Mouse (Mus musculus) left cerebral cortex, postnatal 14 days (tissue): ENCODE data around the gene Kpna4. TPM values are rescaled to one million over a fixed set of nuclear protein-coding genes. Genes with fewer than 3 reads are reported as not detected.

Source experiments
- DNase-seq, 2 experiments: peaks; one replicate each; pipeline ENCODE4 v3.0.0; 2021 to 2022; ENCODE audit warnings: low spot score in 2 of 2, mixed read lengths in 1 of 2
- intact Hi-C: fragments of 180-260 bp; cut with DNase I; formaldehyde crosslinking; loops from one replicate; pipeline ENCODE4 v1.15.1; 2025
- total RNA-seq, 2 experiments: library from RNA; stranded (reverse); gene quantifications; 2 replicates each; pipeline ENCODE4 v1.2.3; 2021

Kpna4 gene
- total RNA-seq, 2 experiments from 2014 or later = 59.9 to 61.2 TPM

DNA sequence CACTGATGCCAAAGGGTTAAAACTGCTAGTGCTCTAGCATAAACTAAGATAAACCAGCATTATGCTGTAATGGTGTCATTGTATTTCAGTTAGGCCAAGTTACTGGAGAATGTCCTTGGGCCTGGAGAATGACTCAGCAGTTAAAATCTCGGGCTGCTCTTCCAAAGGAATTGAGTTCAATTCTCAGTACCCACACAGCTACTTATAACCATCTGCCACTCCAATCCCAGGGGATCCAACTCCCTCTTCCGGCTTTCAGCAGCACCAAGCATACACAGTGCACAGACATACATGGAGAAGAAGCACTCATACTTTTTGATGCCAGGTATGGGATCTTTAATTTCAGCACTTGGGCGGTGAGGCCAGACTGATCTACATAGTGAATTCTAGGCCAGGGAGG lies 8.1 kb downstream of the Kpna4 start:
- no peak for DNase-seq
- intact Hi-C loops = no loop called here

DNA sequence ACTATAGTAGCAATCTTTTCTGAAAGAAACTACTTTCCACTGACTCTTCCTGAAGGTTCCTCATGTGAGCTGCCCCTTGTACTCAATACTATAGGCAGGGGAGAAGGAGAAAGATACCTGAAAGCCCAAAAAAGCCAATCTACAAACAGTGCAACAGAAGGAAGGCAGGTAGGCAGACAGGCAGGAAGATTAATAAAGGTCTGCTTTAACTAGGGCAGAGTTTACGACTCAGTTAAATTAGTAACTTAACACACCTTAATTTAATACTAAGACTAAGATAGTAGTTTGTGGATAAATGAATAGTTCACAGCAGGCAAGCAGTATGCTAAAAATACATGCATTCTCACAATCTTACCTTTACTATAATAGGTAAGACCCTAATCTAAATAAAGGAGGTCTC lies 12.2 kb downstream of the Kpna4 start:
- DNase-seq = no peak
- intact Hi-C loops = no loop called here

DNA sequence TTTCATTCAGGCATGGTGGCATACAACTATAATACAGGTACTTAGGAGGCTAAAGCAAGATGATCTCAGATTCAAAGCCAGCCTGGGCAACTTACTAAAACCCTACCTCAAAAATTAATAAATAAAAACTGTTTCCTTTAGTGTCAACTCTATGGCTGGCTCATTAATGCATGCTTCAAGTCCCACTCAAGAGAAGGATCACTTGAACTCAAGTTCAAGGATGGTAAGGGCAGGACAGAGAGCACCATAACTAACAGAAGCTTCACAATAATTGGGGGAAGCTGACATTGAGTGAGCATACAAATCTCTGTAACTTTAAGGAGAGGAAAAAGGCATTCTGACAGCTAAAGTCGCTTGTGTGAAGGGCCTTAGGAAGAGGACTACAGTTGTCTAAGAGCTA lies 13.0 kb downstream of the Kpna4 start:
- DNase-seq = no peak
- intact Hi-C loops = no loop called here

DNA sequence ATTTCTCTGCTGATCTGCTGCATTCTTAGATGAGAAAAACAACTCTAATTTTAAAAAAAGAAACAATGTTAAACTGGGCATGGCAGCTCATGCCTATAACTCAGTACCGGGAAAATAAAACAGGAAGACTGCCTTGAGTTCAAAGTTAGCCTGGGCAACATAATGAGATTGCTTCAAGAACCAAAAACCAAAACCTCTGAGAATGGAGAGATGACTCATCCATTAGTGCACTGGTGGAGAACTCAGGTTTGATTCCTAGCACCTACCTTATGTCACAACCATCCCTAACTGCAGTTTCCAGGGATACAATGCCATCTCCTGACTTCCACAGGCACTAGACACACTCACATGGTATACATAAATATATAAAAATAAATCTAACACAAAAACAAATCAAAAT lies 17.8 kb downstream of the Kpna4 start:
- no peak for DNase-seq
- intact Hi-C loops = no loop called here

DNA sequence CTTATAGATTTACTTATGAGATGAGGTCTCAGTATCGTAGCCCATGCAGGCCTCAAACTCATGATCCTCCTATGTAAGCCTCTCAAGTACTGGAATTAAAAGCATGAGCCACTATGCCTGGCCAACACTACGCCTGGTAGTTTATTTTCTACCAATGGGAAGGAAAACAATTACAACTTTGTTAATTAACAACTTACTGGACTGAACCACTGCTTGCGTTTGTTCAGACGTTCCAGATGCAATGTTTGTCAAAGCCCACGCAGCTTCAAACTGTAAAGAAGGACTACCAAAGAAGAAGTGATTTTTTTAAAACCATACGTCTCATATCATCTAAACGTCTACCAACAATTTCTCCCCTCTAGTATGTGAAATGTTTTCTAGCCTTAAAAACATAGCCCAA lies 32.5 kb downstream of the Kpna4 start:
- DNase-seq = no peak
- intact Hi-C loops = loop anchor here (10.0 kb wide), 1 partner anchor 630 kb away; the partner anchor contains the start of gene Nmd3

DNA sequence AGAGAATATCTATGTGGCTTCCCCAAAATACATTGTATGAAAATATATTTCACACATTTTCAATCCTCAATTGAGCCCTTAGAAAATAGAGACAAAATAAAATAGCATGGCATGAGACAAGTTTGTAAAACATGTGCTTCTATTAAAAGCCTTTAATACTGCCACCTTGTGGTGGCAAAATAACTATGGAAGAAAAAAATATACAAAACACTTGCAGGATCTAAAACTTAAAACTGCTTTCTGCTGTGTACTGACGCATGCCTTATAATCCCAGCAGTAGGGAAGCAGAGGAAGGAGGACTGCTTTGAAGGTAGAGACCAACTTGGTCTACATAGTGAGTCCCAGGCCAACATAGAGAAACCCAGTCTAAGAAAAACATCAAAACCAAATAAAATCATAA lies 62.9 kb downstream of the Kpna4 start:
- peak in 1 of 2 experiments; percentile 58 for DNase-seq
- intact Hi-C loops = loop anchor here (10.0 kb wide), 1 partner anchor 349 kb away; no protein-coding TSS in a partner anchor

DNA sequence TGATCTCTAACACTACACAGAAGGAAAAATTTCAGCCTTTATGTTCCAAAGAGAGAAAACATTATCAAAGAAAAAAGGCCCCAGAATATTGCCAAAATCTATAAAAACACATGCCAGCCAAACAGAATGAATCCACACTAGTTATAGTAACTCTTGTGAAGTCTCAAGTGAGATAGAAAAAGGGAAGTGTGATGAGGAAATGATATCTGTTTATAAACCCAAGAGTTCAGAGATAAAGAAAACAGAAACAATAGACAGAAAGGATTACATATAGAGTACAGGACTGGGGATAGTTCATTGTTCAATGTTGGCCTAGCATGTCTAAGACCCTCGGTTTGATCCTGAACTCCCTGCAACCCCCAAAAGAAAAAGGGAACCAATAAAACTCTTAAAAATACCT lies 64.1 kb downstream of the Kpna4 start:
- intact Hi-C loops = loop anchor here (10.0 kb wide), 1 partner anchor 348 kb away; no protein-coding TSS in a partner anchor
- DNase-seq = no peak

DNA sequence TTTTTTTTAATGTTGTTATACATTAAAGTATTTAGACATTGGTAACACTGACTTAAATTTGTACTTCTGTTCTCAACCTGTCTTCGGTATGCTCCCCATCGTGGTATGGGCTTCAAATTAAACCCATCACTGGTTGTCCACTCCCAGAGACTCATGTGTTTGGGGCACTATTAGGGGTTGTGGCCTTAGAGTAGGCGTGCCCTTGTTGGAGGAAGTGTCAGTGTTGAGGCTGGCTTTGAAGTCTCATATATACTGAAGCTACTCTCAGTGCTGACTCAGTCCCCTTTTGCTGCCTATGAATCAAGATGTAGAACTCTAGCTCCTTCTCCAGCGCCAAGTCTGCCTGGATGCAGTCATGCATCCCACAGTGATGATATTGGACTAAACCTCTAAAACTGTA lies 66.2 kb downstream of the Kpna4 start:
- intact Hi-C loops = loop anchor here (10.0 kb wide), 1 partner anchor 346 kb away; no protein-coding TSS in a partner anchor
- no peak for DNase-seq

DNA sequence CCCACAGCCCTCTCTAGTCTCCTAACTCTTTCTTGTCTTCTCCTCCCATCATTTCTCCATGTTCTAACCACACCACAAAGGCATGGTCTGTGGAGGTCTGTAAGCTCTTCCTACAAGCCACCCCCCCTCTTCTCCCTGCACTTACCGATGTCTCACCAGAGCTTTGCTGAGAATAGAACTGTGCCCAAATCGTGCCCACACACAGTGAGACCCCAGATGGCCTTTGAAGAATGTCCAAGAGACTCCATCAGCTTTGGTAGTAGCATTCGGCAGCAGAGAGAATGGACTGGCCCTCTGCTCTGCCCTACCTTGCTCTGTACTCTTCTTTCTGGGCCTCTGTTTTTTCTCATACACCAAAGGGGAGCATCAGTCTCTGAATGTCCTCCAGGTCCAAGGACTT lies 71.0 kb downstream of the Kpna4 start:
- intact Hi-C loops = no loop called here
- DNase-seq = no peak

DNA sequence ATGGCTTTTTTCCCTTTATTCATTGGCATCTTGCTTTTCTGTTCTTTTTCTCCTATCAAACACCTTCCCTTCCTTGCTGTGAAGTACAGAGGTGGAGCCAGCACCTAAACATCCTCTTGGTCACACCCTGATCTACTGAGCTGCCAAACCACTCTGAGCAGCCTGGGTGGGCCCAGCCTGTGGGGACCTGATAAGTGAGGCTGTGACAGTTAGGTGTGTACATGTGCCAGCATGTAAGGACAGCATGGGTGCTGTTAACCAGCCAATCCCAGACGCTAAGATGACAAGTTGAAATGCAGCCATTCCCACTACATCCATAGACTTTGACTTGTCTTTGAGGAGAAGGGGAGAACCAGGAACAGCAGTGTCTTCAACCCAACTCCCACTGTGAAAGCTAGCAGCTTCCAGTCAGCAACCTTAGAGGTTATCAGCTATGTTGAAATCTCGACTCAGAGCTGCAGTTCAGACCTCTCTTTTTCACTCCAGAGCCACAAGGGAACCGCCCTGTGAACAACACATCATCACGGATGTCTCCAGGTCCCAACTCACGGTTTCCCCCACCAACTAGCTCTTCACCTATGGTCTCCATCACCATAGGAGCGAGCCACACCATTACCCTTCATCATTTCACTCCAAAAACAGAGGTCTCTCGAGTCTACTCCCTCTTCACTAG lies 72.0 kb downstream of the Kpna4 start:
- intact Hi-C loops = no loop called here

DNA sequence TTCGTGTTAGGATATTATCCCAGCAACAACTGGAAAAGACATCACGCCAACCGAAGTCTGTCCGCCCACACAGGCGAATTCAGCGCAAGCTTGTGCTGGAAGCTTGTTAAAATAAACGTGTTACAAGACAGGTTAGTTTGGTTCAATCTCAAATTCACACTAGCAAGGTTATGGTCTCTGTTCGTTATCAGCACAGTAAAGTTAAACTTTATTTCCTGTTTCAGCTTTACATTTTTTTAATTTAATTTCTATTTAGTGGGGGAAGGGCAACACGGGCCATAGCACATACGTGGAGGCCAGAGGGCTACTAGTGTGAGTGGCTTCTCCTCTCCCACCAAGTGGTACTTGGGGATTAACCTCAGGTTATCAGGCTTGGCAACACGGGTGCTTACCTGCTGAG lies 75.0 kb downstream of the Kpna4 start:
- no peak for DNase-seq
- intact Hi-C loops = no loop called here

More for the DNA sequence above, 72.0 kb downstream of the Kpna4 start:
- DNase-seq = no peak

DNA sequence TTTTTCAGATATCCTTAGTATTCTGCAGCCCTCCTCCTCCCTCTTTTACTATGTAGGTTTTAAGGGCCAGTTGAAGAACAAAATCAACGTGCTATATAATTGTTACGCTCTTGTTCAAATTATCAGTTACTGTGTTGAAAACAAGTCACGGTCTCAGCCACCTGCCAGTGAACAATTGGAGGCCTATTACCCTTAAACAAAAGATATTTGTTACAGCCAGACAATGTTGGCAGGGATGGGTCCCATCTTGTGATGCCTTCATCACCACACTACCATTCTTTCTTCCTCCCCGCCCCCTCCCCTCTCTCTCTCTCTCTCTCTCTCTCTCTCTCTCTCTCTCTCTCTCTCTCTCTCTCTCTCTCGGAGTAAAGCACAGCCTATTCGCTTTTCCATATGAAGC lies 77.9 kb downstream of the Kpna4 start:
- DNase-seq = no peak

DNA sequence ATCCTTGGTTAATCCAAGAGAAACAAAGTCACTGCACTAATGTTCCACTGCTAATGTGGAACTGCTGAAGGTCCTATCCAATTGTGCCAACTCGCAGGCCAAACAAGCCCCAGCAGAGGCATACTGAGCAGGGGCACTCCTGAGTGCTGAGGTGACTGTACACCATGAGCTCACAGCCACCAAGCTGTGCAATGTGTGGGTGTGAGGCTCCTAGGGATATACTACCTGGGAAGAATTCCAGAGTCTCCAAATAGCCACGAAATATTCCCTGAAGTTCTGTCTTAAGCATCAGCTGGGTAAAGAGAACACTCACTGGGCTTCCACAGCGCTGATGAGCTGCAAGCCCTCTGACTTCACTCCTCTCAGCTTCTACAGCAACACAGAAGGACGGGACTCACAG lies 79.2 kb downstream of the Kpna4 start:
- intact Hi-C loops = no loop called here
- no peak for DNase-seq

More for the DNA sequence above, 77.9 kb downstream of the Kpna4 start:
- intact Hi-C loops = no loop called here

DNA sequence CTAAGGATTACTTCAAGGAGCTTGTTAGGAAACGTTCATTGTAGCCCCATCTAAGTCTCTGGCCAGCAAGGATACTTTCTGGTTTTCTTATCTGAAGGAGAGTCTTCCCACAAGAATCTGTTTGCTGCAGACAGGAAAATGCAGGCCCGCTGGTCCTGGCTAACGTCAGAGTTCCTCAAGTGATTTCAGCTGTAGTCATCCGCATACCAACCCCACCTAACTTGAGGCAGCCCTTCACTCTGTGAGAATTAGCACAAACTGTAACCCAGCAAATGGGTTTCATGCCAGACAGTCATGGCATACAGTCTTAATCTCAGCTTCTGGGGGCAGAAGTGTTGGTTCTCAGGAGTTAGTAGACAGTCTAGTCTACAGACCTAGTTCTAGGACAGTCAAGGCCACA lies 80.4 kb downstream of the Kpna4 start:
- no peak for DNase-seq
- intact Hi-C loops = no loop called here

DNA sequence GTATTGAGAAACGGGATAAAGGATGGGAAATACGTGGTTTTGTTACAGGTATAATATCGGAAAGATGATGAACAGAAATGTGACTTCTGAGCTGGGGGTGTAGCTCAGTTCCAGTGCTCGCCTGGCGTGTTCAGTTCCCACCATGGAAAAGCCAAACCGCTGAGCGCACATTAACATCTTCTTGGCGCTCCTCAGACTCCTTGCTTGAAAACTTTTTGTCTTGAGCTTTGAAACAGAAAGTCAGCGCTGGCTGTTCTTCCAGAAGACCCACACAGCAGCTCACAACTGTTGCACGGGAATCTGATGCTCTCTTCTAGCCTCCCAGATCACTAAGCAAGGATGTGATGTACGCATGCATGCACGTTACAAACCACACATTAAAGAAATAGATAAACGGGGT lies 81.2 kb downstream of the Kpna4 start:
- DNase-seq = no peak
- intact Hi-C loops = no loop called here

DNA sequence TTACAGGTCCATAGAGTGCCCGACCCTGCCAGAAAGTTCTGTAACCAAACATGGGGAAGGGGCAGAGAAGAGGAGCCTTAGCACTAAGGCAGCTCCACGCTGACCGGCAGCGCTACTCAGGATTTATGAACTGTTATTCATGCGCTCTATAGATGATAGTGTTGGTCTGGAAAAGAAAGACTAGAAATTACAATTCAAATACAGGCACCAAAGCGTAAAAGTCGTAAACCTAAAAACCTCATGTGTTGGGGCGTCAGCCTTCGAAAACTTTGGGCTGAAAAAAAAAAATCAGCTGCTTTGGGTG lies 81.6 kb downstream of the Kpna4 start:
- intact Hi-C loops = no loop called here
- DNase-seq = no peak

DNA sequence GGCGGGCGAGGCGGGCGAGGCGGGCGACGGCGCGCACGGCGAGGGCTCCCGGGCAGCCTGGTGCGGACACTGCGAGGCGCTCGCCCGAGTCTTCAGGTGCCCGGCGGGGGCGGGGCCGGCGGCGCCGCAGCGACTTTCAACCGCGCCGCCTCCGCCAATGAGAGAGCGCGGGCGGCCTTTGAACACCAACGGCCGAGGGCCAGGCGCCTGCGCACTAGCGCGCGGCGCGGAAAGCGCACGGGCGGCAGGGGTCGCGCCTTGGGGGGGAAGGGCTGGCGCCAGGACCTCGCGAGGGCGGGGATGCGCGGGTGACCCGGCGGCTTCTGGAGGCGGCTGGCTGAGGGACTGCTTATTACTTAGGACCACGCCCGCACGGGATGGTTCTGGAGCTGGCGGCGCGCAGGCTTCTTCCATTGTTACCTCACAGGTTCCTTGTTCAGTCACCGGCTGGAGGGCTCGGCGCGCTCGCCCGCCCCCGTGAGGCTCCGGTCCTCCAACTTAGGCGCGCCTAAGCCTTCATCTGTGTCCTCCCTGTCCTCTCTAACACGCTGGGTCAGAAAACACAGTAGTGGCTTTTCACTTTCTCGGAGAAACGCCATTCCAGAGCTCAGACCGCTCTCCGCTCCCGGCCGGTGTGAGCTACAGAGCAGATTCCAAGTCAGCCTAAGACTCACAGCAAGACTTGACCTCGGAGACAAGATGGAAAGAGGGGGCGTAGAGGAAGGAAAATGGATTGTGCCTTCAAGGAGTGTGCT lies 82.1 kb downstream of the Kpna4 start, which contains the start of gene Trim59:
TSS of gene Trim59 (minus strand) at position 111 of the 755 bp plus-strand sequence.
- intact Hi-C loops = loop anchor here (5.0 kb wide), 1 partner anchor 38 kb away; no protein-coding TSS in a partner anchor
- DNase-seq = peak; percentile 73 to 86

DNA sequence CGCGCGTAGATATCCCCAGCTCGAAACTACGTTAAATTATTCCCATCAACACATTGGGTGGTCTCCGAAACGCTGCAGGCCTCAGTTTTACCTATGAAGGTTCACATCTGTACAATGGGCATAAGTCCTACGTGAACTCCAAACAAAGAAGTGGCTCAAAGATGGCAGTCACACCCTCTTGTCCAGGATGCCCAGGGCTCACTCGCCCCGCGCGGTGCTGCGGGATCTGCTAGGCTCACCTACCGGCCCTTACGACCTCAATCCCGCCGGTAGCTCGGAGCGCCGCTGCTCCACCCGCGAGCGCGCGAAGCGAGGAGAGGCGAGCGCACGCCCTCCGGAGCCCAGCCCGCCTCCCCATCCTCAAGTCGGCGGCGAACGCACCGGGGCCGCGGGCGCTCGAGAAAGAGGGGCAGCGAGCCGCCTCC lies 82.7 kb downstream of the Kpna4 start:
- peak in 1 of 2 experiments; percentile 21 for DNase-seq
- intact Hi-C loops = loop anchor here (5.0 kb wide), 1 partner anchor 37 kb away; no protein-coding TSS in a partner anchor

DNA sequence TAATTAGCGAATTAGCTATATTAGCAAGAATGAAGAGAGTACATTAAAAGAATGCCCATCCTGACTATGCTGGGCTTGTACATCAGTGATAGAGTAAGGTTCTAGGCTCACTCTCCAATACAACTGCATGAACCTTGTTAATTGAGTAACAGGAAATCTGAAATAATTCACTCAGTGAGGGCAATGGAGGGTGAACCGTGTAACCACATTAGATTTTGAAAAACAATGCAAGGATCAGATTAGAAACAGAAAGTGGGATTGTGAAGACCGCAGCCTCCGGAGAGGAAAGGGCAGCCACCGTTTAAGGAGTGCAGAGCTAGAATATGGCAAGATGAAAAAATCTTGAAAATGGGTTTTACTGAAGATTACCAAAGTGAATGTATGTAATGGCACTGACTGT lies 85.6 kb downstream of the Kpna4 start:
- no peak for DNase-seq
- intact Hi-C loops = loop anchor here (5.0 kb wide), 1 partner anchor 34 kb away; no protein-coding TSS in a partner anchor

DNA sequence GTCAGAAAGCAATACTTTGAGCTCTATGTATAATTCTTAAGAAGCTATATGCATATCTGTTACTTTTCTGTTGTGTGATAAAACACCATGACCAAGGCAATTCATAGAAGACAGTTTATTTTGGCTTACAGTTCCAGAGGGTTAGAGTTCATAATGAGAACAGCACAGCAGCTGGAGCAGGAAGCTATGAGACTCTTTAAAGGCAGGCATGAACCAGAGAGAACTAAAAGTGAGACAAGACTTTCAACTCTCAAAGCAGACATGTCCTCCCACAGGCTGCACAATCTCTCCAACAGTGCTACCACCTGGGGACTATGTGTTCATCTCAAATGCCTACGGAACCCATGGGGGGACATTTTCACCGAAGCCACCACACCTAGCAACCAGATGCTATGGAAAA lies 86.8 kb downstream of the Kpna4 start:
- no peak for DNase-seq
- intact Hi-C loops = loop anchor here (5.0 kb wide), 1 partner anchor 33 kb away; no protein-coding TSS in a partner anchor
